Mouse (Mus musculus): ENCODE data around the gene Arl11.
"Not testable (repeated sequence)": the region's sequence is repeated elsewhere in the genome, so short reads cannot be mapped to it uniquely, and the experiment has no call there.

DNA sequence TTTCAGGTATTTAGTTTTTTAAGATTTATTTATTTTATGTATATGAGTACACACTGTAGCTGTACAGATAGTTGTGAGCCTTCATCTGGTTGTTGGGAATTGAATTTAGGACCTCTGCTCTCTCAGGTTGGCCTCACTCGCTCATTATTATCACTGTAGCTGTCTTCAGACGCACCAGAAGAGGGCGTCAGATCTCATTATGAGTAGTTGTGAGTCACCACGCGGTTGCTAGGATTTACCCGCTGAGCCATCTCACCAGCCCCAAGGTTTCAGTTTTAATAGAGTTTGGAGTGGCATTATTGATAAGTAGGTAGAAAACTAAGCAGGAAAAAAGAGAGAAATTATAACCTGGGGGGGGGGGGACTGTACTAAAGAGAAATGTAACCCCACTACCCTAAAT is 17.5 kb downstream of the Arl11 start:
- not testable (repeated sequence) for TF ChIP-seq MYOD1 (IDR thresholded peaks at IDR 0.05; ENCODE audit: control insufficient read depth in 1 of 3, insufficient read length in 2 of 3, low read depth in 2 of 3); USF1 (IDR thresholded peaks at IDR 0.05; ENCODE audit: low read depth); POLR2A (IDR thresholded peaks at IDR 0.05; ENCODE audit: insufficient read length, low read depth); E2F4 (IDR thresholded peaks at IDR 0.05; ENCODE audit: insufficient read depth); MAX (IDR thresholded peaks at IDR 0.05; ENCODE audit: low read depth); POLR2AphosphoS2 (IDR thresholded peaks at IDR 0.05; ENCODE audit: insufficient read length, low read depth)
